Mouse (Mus musculus) adrenal gland, postnatal 25 days (tissue): ENCODE results near the gene Zfp280c. TPM values are rescaled to one million over a fixed set of nuclear protein-coding genes. Genes with fewer than 3 reads are reported as not detected.

Source experiments
- DNase-seq: peaks from one replicate; pipeline ENCODE4 v3.0.0; 2021; ENCODE audit warnings: mixed read lengths
- long read RNA-seq: library from polyadenylated mRNA; stranded (forward); transcript quantifications from one replicate; pipeline ENCODE4 v2.0.0, GENCODE M21; 2021
- total RNA-seq: library from RNA; stranded (reverse); gene quantifications from 2 replicates; pipeline ENCODE4 v1.2.3, GENCODE M21; 2021

Gene Zfp280c
- 11.5 and 12.3 TPM in 2 replicates for total RNA-seq
- long read RNA-seq, partial matches to known transcripts: 0 of 1 reads
- long read RNA-seq, other reads (novel, unspliced or antisense): 1 of 1 reads

GRCm38 (mm10) chrX:48594099-48594760, at the start of gene Zfp280c:
TSS of gene Zfp280c (minus strand) at chrX:48594504.
- peak; percentile 64 for DNase-seq

GRCm38 (mm10) chrX:48637032-48637431, 42.7 kb upstream of the Zfp280c start:
- no peak for DNase-seq

GRCm38 (mm10) chrX:48624054-48624420, 29.7 kb upstream of the Zfp280c start:
- no peak for DNase-seq

- DNase-seq: peak; percentile 69
These were observed 29.2 kb upstream of the Zfp280c start, which contains the start of gene Slc25a14 for GRCm38 (mm10) chrX:48623379-48624053. TSS of gene Slc25a14 (plus strand) at chrX:48623413.

GRCm38 (mm10) chrX:48623049-48623378, 28.7 kb upstream of the Zfp280c start:
- DNase-seq: no peak

- DNase-seq: no peak
These were observed 10.6 kb upstream of the Zfp280c start for GRCm38 (mm10) chrX:48604872-48605271.

- DNase-seq: no peak
These were observed 2.6 kb upstream of the Zfp280c start for GRCm38 (mm10) chrX:48596906-48597305.

- DNase-seq: no peak
These were observed 1.7 kb upstream of the Zfp280c start for GRCm38 (mm10) chrX:48596053-48596452.

- DNase-seq: no peak
These were observed 594 bp downstream of the Zfp280c start for GRCm38 (mm10) chrX:48593721-48594098.

GRCm38 (mm10) chrX:48583332-48583731, 11.0 kb downstream of the Zfp280c start:
- DNase-seq: no peak

- peak; percentile 73 for DNase-seq
These were observed 62.1 kb downstream of the Zfp280c start for GRCm38 (mm10) chrX:48532175-48532574.

- no peak for DNase-seq
These were observed 67.9 kb downstream of the Zfp280c start for GRCm38 (mm10) chrX:48526435-48526834.

- DNase-seq: no peak
These were observed 68.4 kb downstream of the Zfp280c start for GRCm38 (mm10) chrX:48525866-48526265.

- no peak for DNase-seq
These were observed 69.0 kb downstream of the Zfp280c start for GRCm38 (mm10) chrX:48525332-48525731.

GRCm38 (mm10) chrX:48523512-48523911, 70.8 kb downstream of the Zfp280c start:
- no peak for DNase-seq

GRCm38 (mm10) chrX:48521651-48522050, 72.7 kb downstream of the Zfp280c start:
- no peak for DNase-seq

- DNase-seq: no peak
These were observed 74.7 kb downstream of the Zfp280c start for GRCm38 (mm10) chrX:48519549-48520085.

GRCm38 (mm10) chrX:48518808-48519548, 75.3 kb downstream of the Zfp280c start, which contains the start of gene Rab33a:
TSS of gene Rab33a (plus strand) at chrX:48519285.
- no peak for DNase-seq

GRCm38 (mm10) chrX:48518211-48518807, 76.0 kb downstream of the Zfp280c start:
- DNase-seq: no peak

GRCm38 (mm10) chrX:48513824-48514223, 80.5 kb downstream of the Zfp280c start:
- no peak for DNase-seq

GRCm38 (mm10) chrX:48513166-48513807, 81.0 kb downstream of the Zfp280c start, which contains the start of gene Aifm1:
TSS of gene Aifm1 (minus strand) at chrX:48513563.
- peak; percentile 90 for DNase-seq

GRCm38 (mm10) chrX:48493763-48494162, 100.5 kb downstream of the Zfp280c start:
- no peak for DNase-seq
